Mouse (Mus musculus): ENCODE measurements around the gene Kpna3.

The Kpna3 gene

GRCm38 (mm10) chr14:61322740-61323139 is 116.9 kb downstream of the Kpna3 start:
- DNase-seq (ENCODE audit: extremely low spot score, low spot score) = no peak

GRCm38 (mm10) chr14:61321200-61321599 is 118.5 kb downstream of the Kpna3 start:
- no peak for DNase-seq (ENCODE audit: extremely low spot score, low spot score)

- no peak for DNase-seq (ENCODE audit: extremely low spot score, low spot score)
Observed at GRCm38 (mm10) chr14:61320765-61321164, 118.9 kb downstream of the Kpna3 start.

- DNase-seq (ENCODE audit: extremely low spot score, low spot score) = peak; percentile 48
Observed at GRCm38 (mm10) chr14:61316861-61317260, 122.8 kb downstream of the Kpna3 start.
